Mouse (Mus musculus) neural tube, embryonic 13.5 days (tissue): ENCODE measurements around the gene Hnrnpdl. TPM values are rescaled to one million over a fixed set of nuclear protein-coding genes. Genes with fewer than 3 reads are reported as not detected.

Experiments
- ATAC-seq: fragments of 200-750 bp; cut with Nextera tagmentation; 2 replicates; pipeline ENCODE4 v1.8.0; 2017; ENCODE audit warnings: low read depth, mild to moderate bottlenecking, moderate TSS enrichment, moderate library complexity
- H3K27ac ChIP-seq: fragments of 300-500 bp; sonication (generic); replicated peaks from 2 replicates; pipeline ENCODE4 v1.5.1; 2015; ENCODE audit warnings: moderate library complexity, mild to moderate bottlenecking, inconsistent platforms
- H3K27me3 ChIP-seq: fragments of 300-500 bp; sonication (generic); 2 replicates; pipeline ENCODE4 v1.6.1; 2015; ENCODE audit warnings: mild to moderate bottlenecking, inconsistent platforms
- H3K36me3 ChIP-seq: fragments of 300-500 bp; sonication (generic); 2 replicates; pipeline ENCODE4 v1.6.1; 2015; ENCODE audit warnings: mild to moderate bottlenecking, inconsistent platforms
- H3K4me1 ChIP-seq: fragments of 300-500 bp; sonication (generic); replicated peaks from 2 replicates; pipeline ENCODE4 v1.6.1; 2015; ENCODE audit warnings: inconsistent platforms
- H3K4me2 ChIP-seq: fragments of 300-500 bp; sonication (generic); 2 replicates; pipeline ENCODE4 v1.6.1; 2015; ENCODE audit warnings: inconsistent platforms, mild to moderate bottlenecking, moderate library complexity
- H3K4me3 ChIP-seq: fragments of 300-500 bp; sonication (generic); 2 replicates; pipeline ENCODE4 v1.5.1; 2015; ENCODE audit warnings: mild to moderate bottlenecking, inconsistent platforms
- H3K9ac ChIP-seq: fragments of 300-500 bp; sonication (generic); 2 replicates; pipeline ENCODE4 v1.6.1; 2015; ENCODE audit warnings: moderate library complexity, mild to moderate bottlenecking, inconsistent platforms
- H3K9me3 ChIP-seq: fragments of 300-500 bp; sonication (generic); 2 replicates; pipeline ENCODE4 v1.6.1; 2016; ENCODE audit warnings: inconsistent platforms
- WGBS: fragments of 180-500 bp; shearing (Covaris S2); methylation state at CpG from one replicate; pipeline ENCODE4 v1.1.7; 2015; 5-methylcytosine and 5-hydroxymethylcytosine counted together
- polyA plus RNA-seq: library from polyadenylated mRNA; unstranded; fragments of >200 nt; fragmentation: Nextera tagmentation; extraction: Ambion mirVana; gene quantifications from 2 replicates; pipeline ENCODE4 v1.2.1, GENCODE M21; 2015

Hnrnpdl gene
- polyA plus RNA-seq, 1 experiment from 2014 or later: 211 TPM

GRCm38 (mm10) chr5:100060876-100061275 lies 21.4 kb upstream of the Hnrnpdl start:
- Histone ChIP-seq H3K4me1 (peaks cover 25% of the 10 kb centered on the region), H3K4me2 (no peak overlapping the region), H3K4me3 (no peak overlapping the region), H3K36me3 (peaks cover 64% of the 10 kb centered on the region), H3K9me3 (no peaks in the 10 kb centered on the region), H3K27me3 (no peaks in the 10 kb centered on the region), H3K27ac (no peak overlapping the region), H3K9ac (no peak overlapping the region)
- 94% methylated on average over 14 of the region's 14 CpGs for WGBS
- no peak for ATAC-seq

GRCm38 (mm10) chr5:100059326-100059725 lies 19.9 kb upstream of the Hnrnpdl start:
- no peak for ATAC-seq

GRCm38 (mm10) chr5:100058729-100059128 lies 19.3 kb upstream of the Hnrnpdl start:
- Histone ChIP-seq H3K27ac (peak overlapping the region; percentile 43), H3K4me3 (no peak overlapping the region), H3K9ac (no peak overlapping the region), H3K4me2 (no peak overlapping the region), H3K4me1 (peaks cover 44% of the 10 kb centered on the region), H3K27me3 (no peaks in the 10 kb centered on the region), H3K36me3 (peaks cover 45% of the 10 kb centered on the region), H3K9me3 (no peaks in the 10 kb centered on the region)
- WGBS: 20% methylated on average over 6 of the region's 6 CpGs
- ATAC-seq: no peak

More at GRCm38 (mm10) chr5:100059326-100059725, 19.9 kb upstream of the Hnrnpdl start:
- Histone ChIP-seq H3K27ac (peak overlapping the region; percentile 43), H3K4me2 (no peak overlapping the region), H3K4me1 (peaks cover 41% of the 10 kb centered on the region), H3K4me3 (no peak overlapping the region), H3K36me3 (peaks cover 51% of the 10 kb centered on the region), H3K9ac (no peak overlapping the region), H3K9me3 (no peaks in the 10 kb centered on the region), H3K27me3 (no peaks in the 10 kb centered on the region)
- 32% methylated on average over 6 of the region's 6 CpGs for WGBS

- no peak overlapping the region for H3K4me3 ChIP-seq
- no peaks in the 10 kb centered on the region for H3K9me3 ChIP-seq
- H3K4me1 ChIP-seq: peaks cover 44% of the 10 kb centered on the region
- H3K4me2 ChIP-seq: no peak overlapping the region
- peaks cover 41% of the 10 kb centered on the region for H3K36me3 ChIP-seq
- 0 out of 2 replicates have a peak overlapping the region, but pooled peaks have one; percentile 28 for H3K27ac ChIP-seq
- 60% methylated on average over 14 of the region's 15 CpGs for WGBS
- no peaks in the 10 kb centered on the region for H3K27me3 ChIP-seq
- 0 out of 2 replicates have a peak, but pooled peaks have one; percentile 44 for ATAC-seq
- no peak overlapping the region for H3K9ac ChIP-seq
Observed at GRCm38 (mm10) chr5:100057461-100058209, 18.2 kb upstream of the Hnrnpdl start.

- Histone ChIP-seq H3K4me1 (peaks cover 44% of the 10 kb centered on the region), H3K27ac (no peak overlapping the region), H3K27me3 (no peaks in the 10 kb centered on the region), H3K4me2 (no peak overlapping the region), H3K9ac (no peak overlapping the region), H3K36me3 (peaks cover 31% of the 10 kb centered on the region), H3K9me3 (no peaks in the 10 kb centered on the region), H3K4me3 (no peak overlapping the region)
- ATAC-seq: no peak
- WGBS: 56% methylated on average over 5 of the region's 5 CpGs
Observed at GRCm38 (mm10) chr5:100055866-100056369, 16.5 kb upstream of the Hnrnpdl start.

GRCm38 (mm10) chr5:100054807-100055547 lies 15.5 kb upstream of the Hnrnpdl start:
- Histone ChIP-seq H3K36me3 (peaks cover 22% of the 10 kb centered on the region), H3K4me2 (no peak overlapping the region), H3K9me3 (no peaks in the 10 kb centered on the region), H3K4me3 (no peak overlapping the region), H3K27ac (0 out of 2 replicates have a peak overlapping the region, but pooled peaks have one; percentile 9), H3K4me1 (peaks cover 44% of the 10 kb centered on the region), H3K27me3 (no peaks in the 10 kb centered on the region), H3K9ac (no peak overlapping the region)
- ATAC-seq: no peak
- 78% methylated on average over 11 of the region's 11 CpGs for WGBS

GRCm38 (mm10) chr5:100052728-100053127 lies 13.3 kb upstream of the Hnrnpdl start:
- no peak overlapping the region for H3K27ac ChIP-seq
- peaks cover 46% of the 10 kb centered on the region for H3K4me1 ChIP-seq
- H3K4me2 ChIP-seq: no peak overlapping the region
- H3K4me3 ChIP-seq: no peak overlapping the region
- WGBS: 97% methylated on average over 7 of the region's 7 CpGs
- ATAC-seq: no peak
- no peaks in the 10 kb centered on the region for H3K9me3 ChIP-seq
- H3K36me3 ChIP-seq: 0 out of 2 replicates have a peak, but pooled peaks cover 12% of the 10 kb centered on the region
- no peaks in the 10 kb centered on the region for H3K27me3 ChIP-seq
- no peak overlapping the region for H3K9ac ChIP-seq

GRCm38 (mm10) chr5:100049904-100050303 lies 10.4 kb upstream of the Hnrnpdl start:
- no peak overlapping the region for H3K9ac ChIP-seq
- peaks cover 49% of the 10 kb centered on the region for H3K4me1 ChIP-seq
- WGBS: 91% methylated on average over 3 of the region's 3 CpGs

GRCm38 (mm10) chr5:100047871-100048270 lies 8.4 kb upstream of the Hnrnpdl start:
- 60% methylated on average over 7 of the region's 7 CpGs for WGBS
- no peak overlapping the region for H3K4me3 ChIP-seq
- no peak overlapping the region for H3K27ac ChIP-seq
- no peak overlapping the region for H3K9ac ChIP-seq
- peaks cover 59% of the 10 kb centered on the region for H3K4me1 ChIP-seq
- 0 out of 2 replicates have a peak, but pooled peaks have one; percentile 46 for ATAC-seq
- no peaks in the 10 kb centered on the region for H3K27me3 ChIP-seq
- no peaks in the 10 kb centered on the region for H3K9me3 ChIP-seq
- no peak overlapping the region for H3K4me2 ChIP-seq
- 0 out of 2 replicates have a peak, but pooled peaks cover 10% of the 10 kb centered on the region for H3K36me3 ChIP-seq

More at GRCm38 (mm10) chr5:100049904-100050303, 10.4 kb upstream of the Hnrnpdl start:
- Histone ChIP-seq H3K36me3 (0 out of 2 replicates have a peak, but pooled peaks cover 12% of the 10 kb centered on the region), H3K4me2 (no peak overlapping the region), H3K27ac (no peak overlapping the region), H3K27me3 (no peaks in the 10 kb centered on the region), H3K9me3 (no peaks in the 10 kb centered on the region), H3K4me3 (no peak overlapping the region)
- ATAC-seq: no peak

- Histone ChIP-seq H3K9me3 (no peaks in the 10 kb centered on the region), H3K4me3 (no peak overlapping the region), H3K27ac (no peak overlapping the region), H3K4me1 (peaks cover 60% of the 10 kb centered on the region), H3K9ac (no peak overlapping the region), H3K27me3 (no peaks in the 10 kb centered on the region), H3K4me2 (no peak overlapping the region), H3K36me3 (0 out of 2 replicates have a peak, but pooled peaks cover 3% of the 10 kb centered on the region)
- 69% methylated on average over 8 of the region's 8 CpGs for WGBS
- ATAC-seq: no peak
Observed at GRCm38 (mm10) chr5:100047143-100047640, 7.7 kb upstream of the Hnrnpdl start.

GRCm38 (mm10) chr5:100046096-100046495 lies 6.6 kb upstream of the Hnrnpdl start:
- Histone ChIP-seq H3K4me2 (no peak overlapping the region), H3K4me1 (peaks cover 70% of the 10 kb centered on the region), H3K27me3 (no peaks in the 10 kb centered on the region), H3K27ac (no peak overlapping the region), H3K9me3 (no peaks in the 10 kb centered on the region), H3K36me3 (no peaks in the 10 kb centered on the region), H3K9ac (no peak overlapping the region), H3K4me3 (no peak overlapping the region)
- ATAC-seq: no peak
- 74% methylated on average over 3 of the region's 3 CpGs for WGBS

GRCm38 (mm10) chr5:100044621-100045020 lies 5.2 kb upstream of the Hnrnpdl start:
- WGBS: 82% methylated on average over 5 of the region's 5 CpGs

More at GRCm38 (mm10) chr5:100044621-100045020, 5.2 kb upstream of the Hnrnpdl start:
- H3K4me1 ChIP-seq: peaks cover 77% of the 10 kb centered on the region
- H3K4me2 ChIP-seq: no peak overlapping the region
- H3K9me3 ChIP-seq: no peaks in the 10 kb centered on the region
- H3K27me3 ChIP-seq: no peaks in the 10 kb centered on the region
- H3K36me3 ChIP-seq: no peaks in the 10 kb centered on the region
- ATAC-seq: no peak
- H3K27ac ChIP-seq: no peak overlapping the region
- no peak overlapping the region for H3K9ac ChIP-seq
- H3K4me3 ChIP-seq: no peak overlapping the region
